Mouse (Mus musculus) regulatory T cell (primary cell): ENCODE results near the gene Tmem106c.

Experiments used
- in situ Hi-C: fragments of 300-600 bp; cut with MboI, MseI; formaldehyde crosslinking; loops from one replicate; pipeline ENCODE4 v1.15.1; 2025; ENCODE audit warnings: high pct_unique_total_duplicates

Tmem106c gene

GRCm38 (mm10) chr15:97963989-97964835 is at the start of gene Tmem106c:
Gene Tmem106c, plus strand, starts transcription at chr15:97964200.
- in situ Hi-C loops: loop anchor here (10.0 kb wide), 1 partner anchor 769 kb away; no protein-coding TSS in a partner anchor

DNA sequence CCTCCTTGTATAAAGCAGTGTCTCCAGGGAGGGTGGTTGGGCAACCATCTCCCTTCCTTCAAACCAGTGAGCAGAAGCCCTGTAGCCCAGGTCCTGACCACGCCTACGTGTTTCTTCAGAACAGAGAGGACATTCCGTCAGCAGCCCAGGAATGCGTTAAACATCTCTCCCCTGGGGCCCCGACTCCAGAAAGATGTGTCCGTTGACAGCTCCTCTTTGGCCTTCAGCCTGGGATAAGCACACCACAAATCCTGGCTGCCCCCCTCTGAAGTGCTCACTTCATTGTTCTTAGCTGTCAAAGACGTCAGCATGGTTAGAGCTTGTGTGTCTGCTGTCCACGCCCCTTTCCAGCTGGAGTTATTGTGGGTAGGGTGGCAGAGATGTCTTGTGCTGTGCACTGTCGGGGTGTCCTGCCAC is 49.7 kb upstream of the Tmem106c start:
- in situ Hi-C loops: no loop called here

GRCm38 (mm10) chr15:97917994-97918393 is 46.0 kb upstream of the Tmem106c start:
- in situ Hi-C loops: no loop called here

DNA sequence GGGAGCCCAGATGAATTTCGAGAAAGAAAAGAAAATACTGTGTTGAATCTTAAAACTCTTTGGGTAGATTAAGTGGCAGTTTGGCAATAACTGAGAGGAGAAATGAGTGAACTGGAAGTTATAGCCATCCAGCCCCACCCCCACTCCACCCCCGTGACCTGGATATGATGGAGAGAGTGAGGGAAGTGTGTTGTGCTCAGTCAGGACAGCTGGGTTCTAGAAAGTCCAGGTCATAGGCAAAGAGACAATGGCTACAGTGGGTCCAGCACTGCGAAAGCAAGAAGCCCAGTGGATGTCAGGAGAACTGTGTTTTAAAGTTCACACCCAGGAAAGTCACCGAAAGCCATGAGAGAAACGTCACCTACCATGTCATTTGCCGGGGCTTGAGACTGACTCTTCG is 44.8 kb upstream of the Tmem106c start:
- in situ Hi-C loops: no loop called here

GRCm38 (mm10) chr15:97920306-97920705 is 43.7 kb upstream of the Tmem106c start:
- in situ Hi-C loops: no loop called here

DNA sequence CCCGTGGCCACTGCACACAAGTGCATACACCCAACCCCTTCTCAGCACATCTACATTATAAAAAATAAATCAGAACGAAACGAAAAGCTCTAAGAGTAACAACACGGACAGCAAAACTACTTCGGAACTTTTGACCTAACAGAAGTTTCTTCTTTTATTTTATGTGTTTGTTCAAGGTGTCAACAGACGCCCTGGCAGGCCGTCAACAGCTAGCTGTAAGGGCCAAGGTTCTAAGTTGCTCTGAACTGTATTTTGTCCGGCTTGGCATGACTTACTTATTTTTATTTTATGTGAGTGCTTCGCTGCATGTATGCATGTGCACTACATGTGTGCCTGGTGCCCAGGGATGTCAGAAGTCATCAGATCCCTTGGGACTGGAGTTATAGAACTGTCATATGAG is 42.2 kb upstream of the Tmem106c start:
- in situ Hi-C loops: no loop called here

DNA sequence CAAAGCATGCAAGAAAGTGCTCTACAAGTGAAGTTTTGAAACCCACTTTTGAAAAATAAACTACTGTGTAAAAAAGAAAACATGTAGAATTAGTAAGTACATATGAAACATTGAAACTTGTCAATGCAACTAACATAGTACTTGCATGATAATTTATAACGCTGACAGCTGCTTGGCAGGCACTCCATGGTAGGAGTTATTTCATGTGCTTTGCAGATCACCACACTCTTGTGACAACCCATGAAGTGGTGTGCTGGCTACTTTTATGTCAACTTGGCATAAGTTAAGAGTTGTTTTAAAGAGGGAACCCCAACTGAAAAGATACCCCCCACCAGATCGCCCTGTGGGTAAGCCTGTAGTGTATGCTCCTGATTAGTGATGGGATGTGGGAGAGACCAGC is 41.6 kb upstream of the Tmem106c start:
- in situ Hi-C loops: no loop called here

DNA sequence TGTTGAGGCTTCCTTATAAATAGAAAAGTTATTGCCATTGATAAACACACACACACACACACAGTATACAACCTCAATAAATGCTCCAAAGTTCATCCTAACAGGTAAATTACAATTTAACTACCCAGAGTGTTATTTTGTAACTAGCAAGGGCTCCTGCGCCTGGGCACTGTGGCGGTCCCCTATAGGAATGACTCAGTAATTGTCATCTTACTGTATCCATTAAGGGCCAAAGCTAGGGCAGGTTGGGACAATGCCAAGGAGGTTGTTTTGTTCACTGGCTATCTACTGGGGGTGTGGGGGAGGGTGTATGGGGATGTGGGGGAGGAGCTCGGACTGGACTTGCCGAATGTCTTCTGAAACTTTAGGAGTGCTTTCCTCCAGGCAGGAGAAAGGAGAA is 37.0 kb upstream of the Tmem106c start:
- in situ Hi-C loops: no loop called here

DNA sequence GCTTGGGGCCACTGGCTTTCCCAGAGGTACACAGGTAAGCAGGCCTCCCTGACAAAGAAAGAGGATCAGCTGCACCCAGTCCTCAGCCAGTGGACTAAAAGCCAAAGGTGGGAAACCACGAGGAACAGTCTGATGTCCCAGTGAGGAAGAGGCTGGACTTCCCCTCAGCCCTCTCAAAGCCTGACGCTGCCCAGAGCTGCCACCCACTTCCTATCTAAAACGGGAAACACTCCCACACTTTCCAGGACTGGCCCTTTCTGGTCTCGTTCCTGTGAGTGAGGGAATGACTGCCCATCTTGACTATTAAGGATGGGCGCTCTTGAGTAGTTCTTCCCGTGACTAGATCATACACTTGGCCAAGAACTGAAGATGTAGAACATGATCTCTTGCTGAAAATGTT is 36.2 kb upstream of the Tmem106c start:
- in situ Hi-C loops: no loop called here

- in situ Hi-C loops: no loop called here
Observed at GRCm38 (mm10) chr15:97929259-97929824, 34.7 kb upstream of the Tmem106c start.

GRCm38 (mm10) chr15:97932441-97932840 is 31.6 kb upstream of the Tmem106c start:
- in situ Hi-C loops: no loop called here

DNA sequence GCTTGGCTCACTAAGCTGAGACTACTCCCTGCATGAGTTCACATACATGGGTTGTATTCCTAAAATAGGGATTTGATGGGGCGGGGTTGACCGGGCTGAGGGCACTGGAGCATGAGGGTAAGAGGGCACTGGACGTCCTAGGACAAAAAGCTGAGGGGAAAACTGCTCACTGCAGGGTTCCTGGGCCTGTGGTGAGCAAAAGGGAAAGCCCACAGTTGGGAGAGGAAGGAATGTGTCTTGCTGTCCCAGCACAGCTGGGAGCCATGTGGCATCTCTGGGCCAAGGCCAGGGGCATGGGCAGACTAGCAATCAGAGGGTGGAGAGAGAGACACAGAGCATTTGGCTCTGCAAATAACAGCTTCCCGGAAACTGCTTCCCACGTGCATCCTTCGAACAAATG is 25.4 kb upstream of the Tmem106c start:
- in situ Hi-C loops: no loop called here

GRCm38 (mm10) chr15:97940088-97940487 is 23.9 kb upstream of the Tmem106c start:
- in situ Hi-C loops: no loop called here

GRCm38 (mm10) chr15:97941306-97941705 is 22.7 kb upstream of the Tmem106c start:
- in situ Hi-C loops: no loop called here

GRCm38 (mm10) chr15:97942538-97942937 is 21.5 kb upstream of the Tmem106c start:
- in situ Hi-C loops: no loop called here

DNA sequence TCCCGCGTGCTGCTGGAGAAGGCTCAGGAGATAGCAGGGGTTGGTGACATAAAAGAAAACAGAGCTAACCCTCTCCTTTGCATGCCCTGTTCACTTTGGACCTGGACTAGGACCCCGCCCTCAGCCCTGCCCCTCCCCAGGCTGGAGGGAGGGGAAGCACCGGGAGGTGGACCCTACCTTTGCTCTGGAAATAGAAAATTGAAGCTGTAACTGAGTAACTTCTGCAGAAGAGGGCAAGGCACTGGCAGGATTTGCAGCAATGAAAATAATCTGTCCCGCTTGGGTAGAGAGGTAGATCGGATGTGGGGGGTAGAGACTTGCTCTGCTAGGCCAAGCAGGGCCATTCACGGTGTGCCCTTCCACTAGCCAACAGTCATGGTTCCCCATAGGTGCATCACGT is 20.6 kb upstream of the Tmem106c start:
- in situ Hi-C loops: no loop called here

DNA sequence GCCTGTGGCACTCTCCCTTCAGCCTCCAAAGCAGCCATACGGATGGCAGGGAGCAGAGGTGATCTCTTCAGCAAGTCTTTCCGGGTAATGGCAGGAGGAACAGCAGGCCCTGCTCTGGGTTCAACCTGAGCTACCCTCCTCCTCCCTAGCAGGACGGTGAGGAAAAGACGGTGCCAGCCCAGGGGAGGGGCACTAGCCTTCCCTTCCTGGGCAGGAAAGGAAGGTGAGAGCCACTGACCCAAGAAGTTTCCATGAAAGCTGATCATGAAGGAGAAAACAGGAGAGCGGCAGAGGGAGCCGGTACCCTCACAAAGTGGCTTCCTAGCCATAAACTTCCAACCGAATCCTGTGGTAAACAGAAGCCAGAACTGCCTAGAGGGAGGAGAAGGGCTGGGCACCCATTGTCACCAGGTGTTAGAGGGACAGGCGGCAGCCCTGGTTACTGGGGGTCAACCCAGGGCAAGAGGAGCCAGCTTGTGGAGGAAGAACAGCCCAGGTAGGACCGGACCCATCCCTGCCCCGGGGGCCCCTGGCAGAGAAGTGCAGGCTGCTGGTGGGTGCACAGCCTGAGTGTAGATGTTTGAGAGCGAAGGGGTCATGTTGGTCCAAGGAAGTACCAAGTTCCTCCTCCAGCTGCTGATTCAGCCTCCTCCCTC is 19.0 kb upstream of the Tmem106c start:
- in situ Hi-C loops: loop anchor here (5.0 kb wide), 1 partner anchor 78 kb away; no protein-coding TSS in a partner anchor

DNA sequence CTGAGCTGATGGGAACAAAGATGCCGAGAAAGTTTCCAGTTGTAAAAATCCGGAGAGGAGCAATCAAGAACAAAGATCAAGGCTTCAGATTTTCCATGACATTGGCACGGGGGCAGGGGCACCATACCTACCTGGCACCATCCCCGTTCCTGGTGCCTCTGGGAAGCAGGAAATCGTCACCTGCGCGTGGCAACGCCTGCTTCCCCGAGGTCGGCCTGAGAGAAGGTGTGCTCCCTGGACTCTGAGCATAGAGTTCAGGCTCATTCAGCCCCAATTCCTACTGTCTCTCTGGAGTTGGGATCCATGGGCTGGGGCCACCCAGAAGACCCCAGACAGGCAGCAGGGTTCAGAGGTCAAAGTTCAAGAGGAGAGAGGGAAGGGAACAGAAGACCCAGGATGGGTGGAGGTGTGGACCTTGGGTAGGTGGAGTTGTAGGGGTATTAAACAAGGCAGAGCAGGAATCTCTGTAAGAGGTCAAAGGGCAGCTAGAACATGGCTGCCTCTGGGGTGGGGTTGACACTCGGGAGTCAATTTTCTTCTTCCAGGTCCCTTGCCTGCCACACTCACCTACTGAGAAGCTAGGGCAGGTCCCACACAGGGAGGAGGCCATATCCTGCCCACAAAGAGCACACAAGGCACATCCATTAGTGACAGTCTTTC is 18.2 kb upstream of the Tmem106c start:
- in situ Hi-C loops: loop anchor here (5.0 kb wide), 1 partner anchor 78 kb away; no protein-coding TSS in a partner anchor

GRCm38 (mm10) chr15:97948720-97949119 is 15.3 kb upstream of the Tmem106c start:
- in situ Hi-C loops: loop anchor here (5.0 kb wide), 1 partner anchor 81 kb away; no protein-coding TSS in a partner anchor

- in situ Hi-C loops: loop anchor here (5.0 kb wide), 1 partner anchor 82 kb away; no protein-coding TSS in a partner anchor
Observed at GRCm38 (mm10) chr15:97949706-97950105, 14.3 kb upstream of the Tmem106c start.

DNA sequence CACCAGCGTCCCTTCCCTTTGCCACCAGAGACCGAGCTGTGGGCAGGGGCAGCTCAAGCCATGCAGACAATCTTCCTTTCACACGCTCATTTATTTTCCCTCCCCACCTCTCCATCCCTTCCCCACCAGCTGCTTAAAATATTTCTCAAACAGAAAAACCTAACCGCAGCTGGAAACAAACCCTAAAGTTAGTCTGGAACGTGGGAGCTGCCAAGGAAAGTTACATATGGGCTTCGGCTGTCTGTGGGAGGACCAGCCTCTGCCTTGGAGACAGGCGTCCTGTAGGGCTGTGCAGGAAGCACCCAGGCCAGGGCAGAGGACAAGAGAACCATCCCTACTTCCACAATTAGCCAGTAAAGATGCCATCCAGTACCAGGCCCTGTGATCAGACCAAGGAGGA is 13.8 kb upstream of the Tmem106c start:
- in situ Hi-C loops: no loop called here
